Mouse (Mus musculus): Measurements from ENCODE around the gene Dnm3. TPM values are rescaled to one million over a fixed set of nuclear protein-coding genes. Genes with fewer than 3 reads are reported as not detected.
"Not testable (repeated sequence)": the region's sequence is repeated elsewhere in the genome, so short reads cannot be mapped to it uniquely, and the experiment has no call there.

Gene Dnm3
- total RNA-seq, 2 experiments from 2014 or later: 4.7 to 7.4 TPM

DNA sequence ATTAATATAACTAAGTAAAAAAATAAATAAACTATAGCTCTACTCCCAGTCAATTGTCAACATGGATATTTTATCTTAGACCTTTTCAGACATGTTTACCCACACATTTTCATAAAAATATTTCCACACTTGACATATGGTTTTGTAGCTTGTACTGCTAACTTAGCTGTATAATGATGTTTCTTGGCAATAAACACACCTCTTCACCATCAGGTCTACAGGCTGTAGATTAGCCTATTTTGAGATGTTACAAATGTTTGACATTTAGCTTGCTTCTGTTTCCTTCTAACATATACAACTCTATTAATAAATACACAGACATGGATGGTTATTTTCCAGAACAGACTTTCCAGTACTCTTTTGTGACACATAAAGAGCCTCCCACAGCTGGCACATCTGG is 38.3 kb downstream of the Dnm3 start:
- DNase-seq (ENCODE audit: low spot score): no peak
- intact Hi-C loops (cut with DNase I): no loop called here

DNA sequence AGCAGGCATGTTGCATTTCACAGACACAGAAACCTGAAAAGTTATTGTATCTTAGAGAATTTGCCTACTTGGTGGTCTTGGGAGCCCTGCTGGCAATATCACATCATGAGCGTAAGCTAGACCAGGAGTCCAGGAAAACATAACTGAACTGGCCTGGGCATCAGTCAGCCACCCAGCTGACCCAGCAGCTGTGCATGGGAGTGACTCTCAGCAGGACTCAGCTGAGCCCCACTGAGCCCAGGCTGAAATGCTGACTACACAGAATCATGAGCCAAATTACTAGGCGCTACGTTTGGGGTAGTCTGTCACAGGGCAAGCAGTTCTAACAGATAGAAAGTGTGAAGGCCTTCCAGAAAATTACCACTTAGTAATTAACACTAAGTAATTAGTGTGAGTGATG is 41.2 kb downstream of the Dnm3 start:
- DNase-seq (ENCODE audit: low spot score): no peak
- intact Hi-C loops (cut with DNase I): no loop called here

DNA sequence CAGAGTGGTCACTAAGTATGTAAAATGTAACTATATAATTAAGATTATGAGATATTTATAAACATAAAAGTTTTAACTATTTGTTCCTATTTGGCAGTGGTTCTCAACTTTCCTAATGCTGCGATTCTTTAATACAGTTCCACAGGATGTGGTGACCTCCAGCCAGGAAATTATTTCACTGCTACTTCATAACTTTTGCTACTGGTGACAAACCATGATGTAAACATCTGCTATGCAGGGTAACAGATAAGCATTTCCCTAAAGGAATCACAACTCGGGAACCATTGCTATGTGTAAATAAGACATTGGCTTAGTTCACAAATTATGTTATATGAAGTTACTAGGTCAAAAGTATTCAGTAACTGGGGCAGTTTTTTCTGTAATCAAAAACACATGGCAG is 48.9 kb downstream of the Dnm3 start:
- intact Hi-C loops (cut with DNase I): no loop called here
- DNase-seq (ENCODE audit: low spot score): no peak

DNA sequence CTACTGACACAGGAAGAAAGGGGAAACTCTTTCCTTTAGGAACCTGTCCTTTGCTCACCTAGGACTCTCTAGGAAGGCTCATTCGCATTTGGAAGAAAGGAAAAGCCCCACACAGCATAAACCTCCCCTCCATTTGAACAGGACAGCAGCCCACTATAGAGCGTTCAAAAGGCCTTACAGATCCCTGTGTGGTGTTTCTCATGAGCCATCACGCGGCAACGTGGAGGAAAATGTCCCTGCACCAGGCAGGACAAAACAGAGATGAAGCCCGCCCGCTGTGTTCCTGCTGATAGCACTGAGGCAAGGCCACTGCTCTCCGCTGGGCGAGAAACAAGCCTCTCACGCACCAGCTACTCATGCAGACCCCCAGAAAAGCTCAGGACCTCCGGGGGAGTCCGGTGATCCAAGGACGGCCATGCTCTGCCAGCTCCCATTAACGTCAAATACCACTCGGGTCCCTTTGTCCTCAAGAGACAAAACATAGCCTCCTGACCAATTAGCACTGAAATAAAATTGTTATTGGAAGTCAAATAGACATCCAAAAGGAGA is 51.8 kb downstream of the Dnm3 start:
- intact Hi-C loops (cut with DNase I): no loop called here
- DNase-seq (ENCODE audit: low spot score): no peak

DNA sequence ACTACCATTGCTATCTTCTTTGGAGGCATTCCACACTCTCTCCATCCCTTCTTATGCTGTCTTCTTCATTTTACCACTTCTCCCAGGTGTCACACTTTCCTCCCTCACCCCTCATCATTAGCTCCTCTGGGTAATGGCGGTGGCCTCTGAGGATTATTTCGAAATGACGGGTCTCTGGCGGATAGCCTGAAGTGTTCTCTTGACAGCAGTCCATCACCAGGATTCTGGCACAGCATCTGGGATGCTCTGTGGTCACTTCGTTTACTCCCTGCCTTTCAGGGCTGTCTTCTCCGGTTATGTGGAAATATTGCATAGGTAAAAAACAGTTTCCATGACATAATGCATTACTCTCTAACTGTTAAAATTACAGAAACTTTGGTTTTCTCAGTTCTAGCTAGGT is 55.0 kb downstream of the Dnm3 start:
- intact Hi-C loops (cut with DNase I): no loop called here
- no peak for DNase-seq (ENCODE audit: low spot score)

DNA sequence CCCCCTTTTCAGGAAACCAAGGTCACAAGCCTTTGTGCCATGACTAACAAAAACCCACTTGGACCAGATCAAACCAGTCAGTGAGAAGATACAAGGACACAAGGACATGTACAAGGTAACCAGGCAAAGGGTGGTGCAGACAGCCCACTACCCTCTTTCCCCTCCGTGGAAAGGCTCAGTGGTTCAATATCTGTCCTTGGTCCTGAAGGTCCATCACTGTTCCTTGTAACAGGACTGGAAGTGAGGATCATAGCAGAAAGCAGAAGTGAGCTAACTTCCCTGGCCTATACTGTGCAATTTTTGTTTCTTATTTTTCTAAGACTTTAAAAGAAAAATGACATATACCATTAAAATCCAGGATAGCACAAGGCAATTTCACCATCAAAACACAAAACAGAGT is 64.0 kb downstream of the Dnm3 start:
- intact Hi-C loops (cut with DNase I): no loop called here

DNA sequence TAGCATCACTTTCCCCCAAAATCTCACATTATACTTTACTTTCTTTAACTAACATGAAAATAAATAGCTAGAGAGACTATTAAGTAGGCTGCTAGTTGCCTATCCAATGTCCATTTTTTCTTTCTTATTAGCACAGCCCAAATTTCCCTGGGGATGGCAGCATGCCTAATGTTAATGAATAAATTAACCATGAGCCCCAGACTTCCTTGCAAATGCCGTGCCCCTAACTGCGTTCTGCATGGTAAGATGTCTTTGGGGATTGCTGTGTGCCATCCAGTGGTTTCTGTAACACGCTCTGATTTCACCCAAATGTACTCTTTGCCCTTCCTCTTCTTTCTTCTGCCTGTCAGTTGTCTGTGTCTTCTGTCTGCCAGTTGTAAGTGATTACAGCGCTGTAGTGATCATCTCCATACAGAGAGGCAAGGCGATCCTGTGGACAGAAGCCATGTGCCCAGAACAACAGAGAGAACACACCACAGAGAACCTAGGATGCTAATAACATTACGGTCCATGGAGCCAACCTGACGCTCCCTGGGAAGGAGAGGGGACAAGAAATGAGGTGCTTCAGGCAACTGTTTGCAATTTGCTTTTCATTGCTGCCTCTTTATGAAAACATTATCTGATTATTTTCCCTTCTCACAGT is 64.9 kb downstream of the Dnm3 start:
- intact Hi-C loops (cut with DNase I): no loop called here
- no peak for DNase-seq (ENCODE audit: low spot score)

More for the DNA sequence above, 64.0 kb downstream of the Dnm3 start:
- no peak for DNase-seq (ENCODE audit: low spot score)

DNA sequence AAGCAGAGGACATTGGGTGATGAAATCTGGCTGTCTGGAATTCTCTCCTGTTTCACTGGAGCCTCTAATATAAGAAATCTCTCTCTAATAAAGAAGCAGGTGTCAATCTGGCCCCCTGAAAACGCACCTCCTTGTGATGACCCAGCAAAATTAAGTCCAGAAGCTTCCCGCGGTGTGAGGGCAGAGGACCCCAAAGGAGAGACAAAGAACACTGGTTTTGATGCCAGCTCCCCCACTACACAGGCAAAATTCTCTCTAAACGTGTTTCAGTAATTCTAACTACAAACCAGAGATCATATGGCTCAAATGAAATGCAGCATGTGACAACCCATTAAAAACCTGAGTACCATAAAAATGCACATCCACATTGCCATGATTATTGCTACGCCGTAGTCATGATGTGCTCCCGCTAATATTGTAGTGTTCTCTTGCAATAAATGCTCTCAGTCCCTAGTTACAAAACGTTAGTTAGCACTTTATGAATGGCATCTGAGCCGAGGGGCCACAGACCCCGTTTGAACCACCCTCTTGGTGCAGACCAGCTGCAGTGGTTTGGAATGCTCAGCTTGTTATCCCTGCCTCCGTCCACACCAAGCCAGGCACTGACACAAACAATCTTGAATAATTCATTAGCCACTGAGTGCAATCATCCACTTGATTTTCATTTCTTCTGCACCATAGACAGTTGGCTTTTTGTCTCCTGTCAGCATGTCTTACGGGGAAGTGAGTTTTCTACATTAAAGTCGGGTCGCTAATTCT is 67.4 kb downstream of the Dnm3 start:
- intact Hi-C loops (cut with DNase I): no loop called here
- no peak for DNase-seq (ENCODE audit: low spot score)

DNA sequence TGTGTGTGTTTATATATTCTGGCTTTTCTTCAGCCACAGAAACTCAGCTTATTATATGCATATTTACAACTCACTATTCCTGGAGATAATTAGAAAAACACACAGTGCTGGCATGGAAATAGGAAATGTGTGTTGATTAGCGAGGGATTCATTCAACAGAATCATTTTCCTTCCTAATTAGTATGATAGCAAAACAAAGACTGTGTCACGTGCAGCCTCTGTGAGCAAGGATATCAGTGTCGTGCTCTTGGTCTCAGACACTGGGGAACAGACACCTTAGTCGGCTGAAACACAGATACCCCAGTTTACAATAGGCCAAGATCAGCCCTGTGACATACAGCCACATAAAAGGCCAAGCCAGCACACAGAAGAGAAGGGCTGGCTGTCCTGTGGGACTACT is 83.3 kb downstream of the Dnm3 start:
- DNase-seq (ENCODE audit: low spot score): no peak
- intact Hi-C loops (cut with DNase I): no loop called here

DNA sequence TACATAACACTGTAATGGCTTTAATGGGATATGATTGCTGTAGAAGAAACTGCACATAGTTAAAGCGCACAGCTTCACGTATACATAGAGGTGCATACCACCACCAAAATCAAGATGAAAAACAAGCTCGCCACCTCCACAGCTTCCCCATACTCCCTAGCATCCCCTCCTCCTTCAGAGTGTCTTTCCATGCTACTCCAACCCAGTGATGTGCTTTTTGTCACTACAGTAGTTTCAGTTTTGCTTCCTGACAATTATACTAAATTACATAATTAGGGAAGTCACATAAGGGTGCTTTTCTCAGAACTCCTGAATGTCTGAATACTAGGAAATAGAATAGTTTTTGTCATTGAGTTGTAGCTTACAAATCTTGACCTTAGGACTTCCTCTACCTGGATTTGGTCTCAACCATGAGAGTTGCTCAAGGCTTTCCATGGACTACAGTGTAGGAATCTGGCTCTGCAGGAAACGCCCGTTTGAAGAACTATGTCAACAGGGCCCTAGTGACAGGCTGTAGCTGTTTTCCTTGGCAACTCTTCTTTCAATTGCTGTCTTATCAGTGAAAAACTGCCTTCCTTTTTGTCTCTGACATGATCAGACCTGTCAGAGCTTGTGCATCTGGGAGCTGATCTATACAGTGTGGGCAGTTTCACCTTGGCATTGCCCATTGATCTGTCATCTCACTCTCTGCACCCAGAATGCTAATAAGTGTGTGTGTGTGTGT is 89.2 kb downstream of the Dnm3 start:
- DNase-seq (ENCODE audit: low spot score): no peak
- intact Hi-C loops (cut with DNase I): loop anchor here (5.0 kb wide), 1 partner anchor 89 kb away; the partner anchor contains the start of gene Dnm3

DNA sequence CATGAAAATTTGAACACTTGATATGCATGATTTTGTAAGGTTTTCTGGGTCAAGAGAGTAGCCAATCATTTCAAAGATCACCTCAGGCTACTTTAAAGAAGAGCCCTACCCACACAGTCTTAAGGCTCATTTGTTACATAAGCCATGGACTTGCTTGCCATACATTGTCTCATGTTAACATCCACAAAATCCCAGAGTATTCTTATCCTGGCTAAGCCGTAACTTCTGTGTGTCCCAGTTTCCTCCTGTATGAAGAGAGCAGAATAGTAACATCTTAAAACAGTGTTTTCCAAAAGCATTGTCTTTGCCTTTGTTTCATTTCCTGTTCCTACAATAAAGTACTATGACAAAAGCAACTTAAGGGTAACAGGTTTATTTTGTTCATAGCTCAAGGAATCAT is 104.8 kb downstream of the Dnm3 start:
- DNase-seq (ENCODE audit: low spot score): not testable (repeated sequence)

DNA sequence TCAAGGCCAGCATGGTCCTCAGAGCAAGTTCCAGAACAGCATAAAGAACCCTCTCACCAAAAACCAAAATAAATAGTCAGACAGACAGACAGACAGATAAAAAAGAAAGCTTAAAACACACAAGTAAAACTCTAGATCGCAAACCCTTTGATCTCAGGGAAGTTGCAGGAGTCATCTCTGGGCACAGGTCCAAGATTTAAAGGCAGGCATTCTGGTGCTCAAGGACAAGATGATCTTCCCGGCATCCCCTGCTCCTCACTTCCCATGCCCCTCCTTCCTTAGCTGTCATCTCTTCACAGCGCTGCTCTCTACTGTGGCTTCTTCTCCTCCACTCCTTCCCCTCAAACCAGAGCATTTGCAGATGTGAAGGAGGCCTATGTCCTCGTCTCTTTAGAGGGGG is 108.1 kb downstream of the Dnm3 start:
- DNase-seq (ENCODE audit: low spot score): no peak
- intact Hi-C loops (cut with DNase I): loop anchor here (5.0 kb wide), 1 partner anchor 108 kb away; the partner anchor contains the start of gene Dnm3

More for the DNA sequence above, 104.8 kb downstream of the Dnm3 start:
- intact Hi-C loops (cut with DNase I): loop anchor here (5.0 kb wide), 1 partner anchor 104 kb away; the partner anchor contains the start of gene Dnm3

DNA sequence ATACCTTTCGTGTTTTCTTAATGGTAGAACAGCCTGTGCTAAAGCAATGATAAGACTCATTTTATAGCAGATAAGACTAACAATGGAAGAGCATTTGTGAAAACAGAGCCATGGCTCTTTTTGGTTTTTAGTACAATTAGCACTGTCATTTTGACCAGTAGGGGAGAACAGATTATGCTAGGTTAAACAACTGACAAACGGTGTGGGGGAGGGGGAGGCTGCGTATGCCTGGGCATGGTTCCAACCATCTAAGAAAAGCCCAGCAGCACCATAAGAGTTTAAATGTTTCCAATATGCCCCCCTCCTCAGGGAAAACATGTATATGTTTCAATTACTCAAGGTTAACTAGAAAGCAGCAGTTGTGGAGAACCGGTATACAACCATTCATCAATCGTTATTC is 115.9 kb downstream of the Dnm3 start:
- no peak for DNase-seq (ENCODE audit: low spot score)
- intact Hi-C loops (cut with DNase I): no loop called here

DNA sequence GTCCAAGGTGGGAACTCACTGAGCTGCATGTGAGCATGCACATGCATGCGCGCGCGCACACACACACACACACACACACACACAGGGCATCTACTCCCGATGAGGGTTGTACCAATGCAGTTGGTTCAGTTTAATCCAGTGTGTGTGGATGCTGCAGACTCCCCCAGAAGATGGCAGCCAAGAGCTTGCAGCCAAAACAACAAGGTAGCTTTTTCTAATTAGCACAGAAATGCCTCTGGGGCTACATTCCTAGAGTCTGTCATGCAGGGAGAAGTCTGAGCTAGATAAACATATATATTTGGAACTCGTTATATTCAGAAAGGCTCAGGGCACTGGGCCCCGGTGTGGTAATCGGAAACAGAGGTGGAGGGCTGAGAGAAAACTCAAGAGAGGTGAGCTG is 118.6 kb downstream of the Dnm3 start:
- DNase-seq (ENCODE audit: low spot score): no peak

DNA sequence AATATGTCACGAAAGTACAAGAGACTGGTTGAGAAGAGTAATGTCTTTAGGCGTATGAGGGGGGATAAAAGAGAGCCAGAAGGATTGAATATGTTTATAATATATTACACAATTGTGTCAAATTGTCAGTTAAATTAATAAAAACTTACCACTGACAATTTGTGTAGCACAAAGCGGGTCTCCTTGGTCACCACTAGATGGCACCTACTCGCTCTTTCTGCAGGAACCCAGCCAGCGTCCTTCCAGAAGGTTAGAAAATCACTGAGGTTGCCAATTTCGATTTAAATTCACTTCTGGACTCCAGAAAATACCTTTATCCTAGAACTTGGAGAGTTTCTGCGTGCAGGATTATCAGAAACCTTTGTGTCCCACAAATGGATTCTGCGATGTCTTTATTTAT is 119.8 kb downstream of the Dnm3 start:
- no peak for DNase-seq (ENCODE audit: low spot score)
- intact Hi-C loops (cut with DNase I): loop anchor here (10.0 kb wide), 3 partner anchors 177 to 387 kb away; partner anchors contain the start of gene Prrc2c

More for the DNA sequence above, 118.6 kb downstream of the Dnm3 start:
- intact Hi-C loops (cut with DNase I): loop anchor here (10.0 kb wide), 3 partner anchors 176 to 386 kb away; partner anchors contain the start of gene Prrc2c

DNA sequence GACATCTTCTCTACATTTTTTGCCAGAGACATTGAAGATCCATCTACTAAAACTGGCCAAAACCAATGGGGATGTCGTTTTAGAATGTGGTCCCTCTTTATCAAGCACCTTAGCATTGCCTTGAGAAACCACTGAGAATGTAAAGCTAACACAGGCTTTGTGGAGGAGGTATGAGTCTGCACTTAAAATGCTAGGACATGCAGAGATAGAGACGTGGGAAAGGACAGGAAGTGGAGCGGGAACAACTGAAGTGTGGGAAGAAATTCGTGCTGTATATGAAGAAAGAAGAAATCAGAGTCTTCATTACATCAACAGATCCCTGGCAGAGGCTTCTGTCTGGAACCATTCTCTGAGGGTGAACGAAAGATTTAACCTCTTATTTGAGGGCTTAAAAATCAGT is 121.4 kb downstream of the Dnm3 start:
- intact Hi-C loops (cut with DNase I): loop anchor here (10.0 kb wide), 3 partner anchors 178 to 388 kb away; partner anchors contain the start of gene Prrc2c

DNA sequence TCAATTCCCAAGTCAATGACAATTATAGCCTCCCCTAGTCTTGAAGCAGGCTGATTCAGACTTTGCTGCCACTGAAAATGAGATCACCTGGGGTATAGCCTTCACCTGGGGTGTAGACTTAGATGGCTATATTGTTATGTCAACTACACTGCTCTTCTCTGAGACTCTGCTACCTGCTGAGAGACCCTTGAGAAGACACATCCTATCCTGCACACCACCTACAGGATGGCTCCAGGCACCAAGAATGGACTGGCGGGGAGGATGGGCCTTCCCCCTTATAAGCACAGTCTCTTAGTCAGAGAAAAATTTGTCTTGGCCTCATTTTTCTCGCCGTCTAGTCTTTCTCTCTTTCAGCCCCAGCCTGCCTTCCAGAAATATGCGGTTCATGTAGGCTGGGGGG is 123.1 kb downstream of the Dnm3 start:
- no peak for DNase-seq (ENCODE audit: low spot score)
- intact Hi-C loops (cut with DNase I): loop anchor here (10.0 kb wide), 3 partner anchors 180 to 390 kb away; partner anchors contain the start of gene Prrc2c

More for the DNA sequence above, 121.4 kb downstream of the Dnm3 start:
- DNase-seq (ENCODE audit: low spot score): no peak

DNA sequence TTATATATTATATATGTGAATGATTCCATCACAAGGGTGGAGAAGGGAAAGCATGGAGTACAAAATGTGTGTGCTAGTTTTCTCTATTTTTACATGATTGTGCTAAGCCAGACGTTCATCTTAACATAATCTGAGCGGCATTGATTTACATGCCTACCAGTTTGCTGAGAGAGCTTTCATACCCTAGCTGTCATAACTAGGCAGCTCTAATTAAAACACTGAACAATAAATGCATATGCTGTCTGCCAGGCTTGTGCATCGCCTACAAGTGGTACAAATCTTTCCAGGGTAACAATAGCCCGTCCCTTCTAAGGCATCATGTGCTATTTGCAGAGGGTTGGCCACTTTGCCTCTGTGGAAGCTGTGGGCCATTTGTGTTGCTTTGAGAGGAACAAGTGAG is 124.0 kb downstream of the Dnm3 start:
- intact Hi-C loops (cut with DNase I): loop anchor here (10.0 kb wide), 3 partner anchors 181 to 391 kb away; partner anchors contain the start of gene Prrc2c
- no peak for DNase-seq (ENCODE audit: low spot score)

DNA sequence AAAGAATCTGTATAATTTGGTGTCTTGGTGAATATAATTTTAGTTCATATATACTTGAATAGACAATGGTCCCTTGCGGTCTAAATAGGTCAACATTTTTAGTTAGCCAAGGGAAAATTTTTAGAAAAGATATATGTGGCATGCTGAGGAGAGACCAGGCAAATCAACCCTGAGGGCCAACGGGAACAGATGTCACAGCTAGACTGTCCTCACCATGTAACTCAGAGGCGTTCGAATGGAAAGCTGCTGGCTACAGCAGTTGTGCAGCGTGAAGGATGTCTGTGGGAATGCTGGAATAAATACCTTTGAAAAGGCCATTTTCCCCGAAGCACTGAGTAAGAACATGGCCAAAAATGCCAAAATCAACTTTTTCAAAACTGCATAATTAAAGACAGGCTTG is 128.5 kb downstream of the Dnm3 start:
- DNase-seq (ENCODE audit: low spot score): no peak
- intact Hi-C loops (cut with DNase I): no loop called here

DNA sequence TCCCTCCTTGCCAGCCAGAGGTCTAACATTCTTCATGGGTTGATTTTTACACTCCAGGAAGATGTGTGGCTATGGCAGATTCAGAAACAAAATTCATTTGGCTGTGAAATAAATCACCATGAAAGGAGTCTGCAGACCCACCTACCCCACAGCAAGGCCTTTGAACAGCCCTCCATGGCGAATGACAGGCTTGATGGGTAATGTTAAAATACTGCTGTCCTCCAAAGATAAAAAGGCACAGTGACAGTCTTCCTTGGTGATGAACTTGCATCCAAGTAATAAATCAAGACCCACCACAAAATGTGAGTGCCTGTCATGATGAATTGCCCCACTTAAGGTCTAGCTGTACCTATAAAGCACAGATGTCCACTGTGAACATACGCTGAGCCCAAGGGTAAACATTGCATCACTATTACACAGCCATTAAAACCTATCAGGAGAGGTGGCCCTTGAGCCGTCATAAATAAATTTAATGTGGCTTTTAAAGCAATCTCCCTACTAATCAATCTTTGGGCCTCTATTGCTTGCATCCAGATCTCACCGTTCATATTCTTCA is 131.3 kb downstream of the Dnm3 start:
- intact Hi-C loops (cut with DNase I): no loop called here
- no peak for DNase-seq (ENCODE audit: low spot score)

Data from heart, postnatal 25 days (tissue).